Mouse (Mus musculus) neural tube, embryonic 14.5 days (tissue): ENCODE measurements at regions not wholly inside any gene's neighbourhood (a gene's known extent, or its start where the extent isn't known, plus 50 kb on each side); places are given as distances from the start of the nearest gene placed in this dataset.

ENCODE experiments used
- ATAC-seq: fragments of 200-750 bp; cut with Nextera tagmentation; 2 replicates; pipeline ENCODE4 v1.8.0; 2017; ENCODE audit warnings: low read depth, mild to moderate bottlenecking, moderate TSS enrichment, moderate library complexity
- H3K27ac ChIP-seq: fragments of 300-500 bp; sonication (generic); 2 replicates; pipeline ENCODE4 v1.5.1; 2014; ENCODE audit warnings: low read depth, mild to moderate bottlenecking, control low read depth, low read length, moderate library complexity, mixed read lengths
- H3K27me3 ChIP-seq: fragments of 300-500 bp; sonication (generic); 2 replicates; pipeline ENCODE4 v1.6.1; 2014; ENCODE audit warnings: low read length; ENCODE audit not compliant: control insufficient read depth, insufficient read depth
- H3K36me3 ChIP-seq: fragments of 300-500 bp; sonication (generic); 2 replicates; pipeline ENCODE4 v1.6.1; 2014; ENCODE audit warnings: low read length, mixed read lengths; ENCODE audit not compliant: control insufficient read depth, insufficient read depth
- H3K4me1 ChIP-seq: fragments of 300-500 bp; sonication (generic); 2 replicates; pipeline ENCODE4 v1.6.1; 2014; ENCODE audit warnings: low read length; ENCODE audit not compliant: control insufficient read depth, insufficient read depth
- H3K4me2 ChIP-seq: fragments of 300-500 bp; sonication (generic); 2 replicates; pipeline ENCODE4 v1.6.1; 2014; ENCODE audit warnings: mild to moderate bottlenecking, low read depth, low read length, control low read depth
- H3K4me3 ChIP-seq: fragments of 300-500 bp; sonication (generic); 2 replicates; pipeline ENCODE4 v1.5.1; 2014; ENCODE audit warnings: low read depth, low read length, control low read depth, mixed read lengths
- H3K9ac ChIP-seq: fragments of 300-500 bp; sonication (generic); replicated peaks from 2 replicates; pipeline ENCODE4 v1.6.1; 2014; ENCODE audit warnings: low read depth, mild to moderate bottlenecking, control low read depth, low read length, mixed read lengths
- H3K9me3 ChIP-seq: fragments of 300-500 bp; sonication (generic); 2 replicates; pipeline ENCODE4 v1.6.1; 2016; ENCODE audit warnings: low read length; ENCODE audit not compliant: control insufficient read depth
- WGBS: fragments of 180-500 bp; shearing (Covaris S2); extraction: QIAGEN DNeasy Blood & Tissue Kit; methylation state at CpG from one replicate; pipeline ENCODE4 v1.1.7; 2014; 5-methylcytosine and 5-hydroxymethylcytosine counted together

DNA sequence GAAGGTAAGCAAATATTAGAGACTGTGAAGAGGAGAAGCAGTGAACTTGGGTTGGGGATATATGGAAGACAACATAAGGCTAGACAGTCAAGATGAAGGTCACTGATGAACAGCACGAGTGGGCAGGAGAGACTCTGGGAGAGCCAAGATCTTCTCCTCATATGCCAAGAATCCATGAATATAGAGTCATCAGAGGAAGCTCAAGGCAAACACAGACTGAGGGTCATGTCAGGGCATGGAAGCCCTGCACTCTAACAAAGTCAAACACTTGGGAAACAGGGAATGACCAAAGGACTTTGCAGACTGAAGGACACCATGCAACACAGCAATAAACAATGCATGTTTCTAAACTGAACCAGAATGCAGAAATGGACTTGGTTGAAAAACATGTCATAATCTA lies 351.4 kb downstream of the Hs3st3b1 start:
- Histone ChIP-seq H3K4me2 (no peak overlapping the region), H3K4me3 (no peak overlapping the region), H3K9ac (no peak overlapping the region), H3K27ac (no peak overlapping the region), H3K27me3 (no peaks in the 10 kb centered on the region), H3K9me3 (no peaks in the 10 kb centered on the region), H3K36me3 (no peaks in the 10 kb centered on the region), H3K4me1 (no peaks in the 10 kb centered on the region)
- ATAC-seq, result no peak
- WGBS, result 80% methylated on average over 1 of the region's 1 CpGs

DNA sequence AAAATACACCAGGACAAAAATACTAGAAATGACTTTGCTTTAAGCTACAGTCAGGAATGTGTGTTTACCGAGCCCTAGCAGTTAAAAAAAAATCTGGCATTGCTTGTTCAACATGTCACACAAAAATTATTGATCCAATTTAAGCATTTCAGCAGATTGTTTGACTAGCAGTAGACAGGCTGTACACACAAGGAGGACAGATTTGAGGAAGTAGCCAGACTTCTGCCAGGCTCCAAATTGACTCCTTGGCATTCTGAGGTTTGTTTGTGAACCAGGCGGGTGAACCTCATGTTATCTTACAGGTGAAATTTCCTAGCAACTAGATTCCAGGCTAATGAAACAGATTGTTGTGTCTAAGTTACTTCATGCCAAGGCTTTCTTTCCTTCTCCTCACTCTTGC lies 348.8 kb downstream of the Hs3st3b1 start:
- no peak overlapping the region for H3K9ac ChIP-seq
- no peaks in the 10 kb centered on the region for H3K36me3 ChIP-seq
- H3K4me2 ChIP-seq, result no peak overlapping the region
- ATAC-seq, result no peak
- no peak overlapping the region for H3K4me3 ChIP-seq
- no peaks in the 10 kb centered on the region for H3K9me3 ChIP-seq
- WGBS, result 88% methylated on average over 2 of the region's 2 CpGs
- no peaks in the 10 kb centered on the region for H3K27me3 ChIP-seq
- no peaks in the 10 kb centered on the region for H3K4me1 ChIP-seq
- no peak overlapping the region for H3K27ac ChIP-seq

DNA sequence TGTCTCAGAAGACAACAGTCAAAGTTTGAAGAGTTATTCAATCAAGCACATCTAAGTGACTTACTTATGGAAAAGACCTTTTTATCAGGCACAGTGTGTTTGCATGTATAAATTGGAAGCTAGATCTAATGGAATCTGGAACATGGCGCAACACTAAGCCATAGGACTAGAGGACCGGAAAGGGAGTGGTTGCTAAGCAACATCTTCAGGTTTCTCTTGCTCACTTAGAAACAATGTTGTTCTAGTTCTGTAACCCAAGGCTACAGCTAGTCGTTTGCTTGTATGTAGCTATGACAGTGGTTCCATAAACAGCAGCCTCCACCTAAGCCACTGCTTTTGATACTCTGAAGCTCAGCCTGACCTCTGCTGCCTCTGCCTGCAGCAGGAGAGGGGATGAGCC lies 338.8 kb downstream of the Hs3st3b1 start:
- Histone ChIP-seq H3K4me2 (no peak overlapping the region), H3K27ac (no peak overlapping the region), H3K4me1 (no peaks in the 10 kb centered on the region), H3K9ac (no peak overlapping the region), H3K36me3 (no peaks in the 10 kb centered on the region), H3K4me3 (no peak overlapping the region), H3K9me3 (no peaks in the 10 kb centered on the region), H3K27me3 (no peaks in the 10 kb centered on the region)
- no peak for ATAC-seq
- 80% methylated on average over 3 of the region's 3 CpGs for WGBS

DNA sequence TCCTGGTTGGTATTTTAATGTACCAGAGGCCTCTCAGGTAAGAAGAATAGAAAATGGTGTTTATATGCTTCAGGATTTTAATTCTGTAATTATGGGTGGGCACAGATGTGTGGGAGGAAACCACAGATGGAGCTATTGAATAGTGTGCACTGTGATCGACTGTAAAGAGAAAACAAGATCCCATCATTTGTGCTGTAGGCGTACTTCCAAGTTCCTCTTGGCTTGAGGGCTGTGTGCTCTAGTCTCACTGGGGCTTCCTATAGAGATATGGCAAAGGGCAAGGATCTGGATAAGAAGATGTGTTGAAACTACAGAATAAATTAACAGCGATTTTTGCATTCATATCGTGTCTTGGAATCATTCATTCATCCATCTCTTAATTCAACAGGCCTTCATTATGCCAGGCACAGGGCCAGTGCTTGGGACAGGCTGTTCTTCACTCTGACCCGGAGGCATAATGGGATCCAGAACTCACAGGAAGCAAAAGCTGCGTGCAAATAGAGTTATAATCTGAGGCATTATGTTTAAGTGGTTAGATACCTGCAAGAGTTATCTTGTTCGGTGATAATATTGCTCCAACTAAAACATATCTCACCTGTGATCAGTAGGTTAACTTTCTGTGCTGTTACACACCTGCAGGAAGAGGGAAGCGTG lies 336.7 kb downstream of the Hs3st3b1 start:
- ATAC-seq, result no peak
- WGBS, result 81% methylated on average over 8 of the region's 8 CpGs

DNA sequence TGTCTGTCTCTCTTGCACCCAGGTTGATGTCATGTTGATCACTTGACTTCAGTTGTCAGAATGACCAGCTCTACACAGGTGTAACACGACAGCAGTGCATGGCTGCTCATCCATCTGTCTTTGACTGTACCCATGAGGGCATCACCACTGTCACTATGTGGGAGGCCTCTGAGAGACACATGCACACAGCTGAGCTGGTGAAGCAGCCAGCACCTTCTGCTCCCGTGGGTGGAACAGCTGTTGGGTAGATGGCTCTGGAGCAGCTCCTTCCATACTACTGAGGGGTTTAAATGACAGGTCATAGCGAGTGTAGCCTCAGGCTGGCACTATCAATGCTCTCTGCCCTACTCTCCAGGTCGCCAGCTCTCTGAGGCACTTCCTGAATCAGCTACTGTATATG lies 301.9 kb downstream of the Hs3st3b1 start:
- H3K4me2 ChIP-seq, result no peak overlapping the region
- ATAC-seq, result no peak
- H3K9me3 ChIP-seq, result no peaks in the 10 kb centered on the region
- H3K36me3 ChIP-seq, result no peaks in the 10 kb centered on the region
- no peak overlapping the region for H3K4me3 ChIP-seq
- WGBS, result 87% methylated on average over 4 of the region's 4 CpGs
- H3K4me1 ChIP-seq, result no peaks in the 10 kb centered on the region
- H3K27ac ChIP-seq, result no peak overlapping the region
- no peaks in the 10 kb centered on the region for H3K27me3 ChIP-seq
- no peak overlapping the region for H3K9ac ChIP-seq

More for the DNA sequence above, 336.7 kb downstream of the Hs3st3b1 start:
- Histone ChIP-seq H3K9ac (no peak overlapping the region), H3K4me3 (no peak overlapping the region), H3K27ac (no peak overlapping the region), H3K27me3 (no peaks in the 10 kb centered on the region), H3K9me3 (no peaks in the 10 kb centered on the region), H3K4me2 (no peak overlapping the region), H3K4me1 (no peaks in the 10 kb centered on the region), H3K36me3 (no peaks in the 10 kb centered on the region)

DNA sequence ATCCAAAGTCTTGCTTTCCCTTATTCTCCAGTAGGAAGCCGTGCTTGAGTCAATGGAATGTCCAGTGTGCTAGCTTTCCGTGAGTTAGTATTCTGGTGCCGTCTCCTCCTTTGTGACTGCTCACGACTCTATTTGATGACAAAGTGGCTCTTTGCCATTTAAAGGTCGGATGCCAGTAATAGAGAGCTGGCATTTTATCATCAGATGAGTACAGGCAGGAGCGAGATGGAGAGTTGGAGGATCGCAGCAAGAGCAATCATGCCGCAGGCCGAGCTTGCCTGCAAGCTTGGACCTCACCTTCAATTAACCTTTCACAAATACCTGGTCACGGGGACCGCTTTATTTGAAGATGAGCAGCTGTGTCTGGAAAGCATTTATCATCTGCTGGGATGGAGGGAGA lies 291.8 kb downstream of the Hs3st3b1 start:
- Histone ChIP-seq H3K36me3 (no peaks in the 10 kb centered on the region), H3K4me2 (no peak overlapping the region), H3K4me3 (no peak overlapping the region), H3K27me3 (no peaks in the 10 kb centered on the region), H3K9ac (no peak overlapping the region), H3K9me3 (no peaks in the 10 kb centered on the region), H3K4me1 (no peaks in the 10 kb centered on the region), H3K27ac (no peak overlapping the region; the same call in 1 of the 2 replicates)
- ATAC-seq, result no peak
- WGBS, result 57% methylated on average over 11 of the region's 11 CpGs

DNA sequence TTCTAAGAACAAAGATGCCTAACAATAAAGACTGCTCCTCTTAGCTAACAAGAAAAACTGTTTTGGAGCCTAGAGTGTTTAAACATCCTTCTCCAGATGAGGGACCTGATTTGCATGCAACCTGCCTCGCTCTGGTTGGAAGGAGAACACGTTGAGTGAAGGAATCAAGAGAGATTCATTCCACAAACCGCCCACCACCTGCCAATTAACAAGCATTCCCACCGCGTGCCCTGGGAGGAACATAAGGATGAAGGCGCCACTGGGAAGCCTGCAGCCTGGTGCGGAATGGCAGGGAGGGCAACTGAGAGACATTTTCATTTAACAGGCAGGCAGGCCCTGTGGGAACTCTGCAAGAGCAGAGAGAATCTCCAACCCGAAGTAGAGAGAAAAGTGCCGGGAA lies 265.0 kb downstream of the Hs3st3b1 start:
- Histone ChIP-seq H3K4me2 (no peak overlapping the region), H3K27me3 (no peaks in the 10 kb centered on the region), H3K36me3 (no peaks in the 10 kb centered on the region), H3K27ac (no peak overlapping the region), H3K9ac (no peak overlapping the region), H3K9me3 (no peaks in the 10 kb centered on the region), H3K4me3 (no peak overlapping the region), H3K4me1 (no peaks in the 10 kb centered on the region)
- no peak for ATAC-seq
- WGBS, result 60% methylated on average over 9 of the region's 9 CpGs

DNA sequence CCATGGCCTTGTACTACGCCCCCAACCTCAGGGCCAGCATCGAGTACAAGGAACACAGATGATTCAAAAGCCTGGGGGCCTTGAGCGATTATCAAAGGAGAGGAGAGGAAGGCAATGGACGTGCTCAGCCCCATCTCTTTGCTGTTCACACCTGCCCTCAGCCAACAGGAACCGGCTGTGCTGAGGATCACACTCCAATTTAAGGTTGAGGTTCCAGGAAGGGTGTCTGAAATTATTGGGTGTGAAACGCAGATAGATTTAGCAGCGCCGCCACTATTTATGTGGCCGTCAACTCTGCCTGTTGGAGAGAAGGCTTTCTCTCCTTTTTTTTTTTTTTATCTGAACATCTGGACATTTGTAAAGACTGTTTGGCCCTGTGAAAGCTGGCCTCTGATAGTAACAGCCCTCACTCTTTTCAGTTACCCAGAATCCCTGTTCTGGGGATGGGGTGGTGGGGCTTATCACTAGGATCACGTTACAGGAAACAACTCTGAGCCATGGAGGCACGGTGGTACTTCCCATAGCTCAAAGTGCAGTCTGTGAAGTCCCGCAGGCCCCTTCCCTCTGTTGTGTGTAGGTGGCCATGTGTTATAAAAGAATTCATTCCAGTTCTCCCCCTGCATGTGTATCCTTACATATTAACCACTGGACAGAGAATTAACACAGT lies 256.7 kb downstream of the Hs3st3b1 start:
- no peak overlapping the region for H3K4me2 ChIP-seq
- H3K27me3 ChIP-seq, result no peaks in the 10 kb centered on the region
- WGBS, result 57% methylated on average over 12 of the region's 12 CpGs
- ATAC-seq, result no peak
- no peaks in the 10 kb centered on the region for H3K9me3 ChIP-seq
- no peak overlapping the region for H3K27ac ChIP-seq
- H3K36me3 ChIP-seq, result no peaks in the 10 kb centered on the region
- H3K4me3 ChIP-seq, result no peak overlapping the region
- no peak overlapping the region for H3K9ac ChIP-seq
- H3K4me1 ChIP-seq, result no peaks in the 10 kb centered on the region

DNA sequence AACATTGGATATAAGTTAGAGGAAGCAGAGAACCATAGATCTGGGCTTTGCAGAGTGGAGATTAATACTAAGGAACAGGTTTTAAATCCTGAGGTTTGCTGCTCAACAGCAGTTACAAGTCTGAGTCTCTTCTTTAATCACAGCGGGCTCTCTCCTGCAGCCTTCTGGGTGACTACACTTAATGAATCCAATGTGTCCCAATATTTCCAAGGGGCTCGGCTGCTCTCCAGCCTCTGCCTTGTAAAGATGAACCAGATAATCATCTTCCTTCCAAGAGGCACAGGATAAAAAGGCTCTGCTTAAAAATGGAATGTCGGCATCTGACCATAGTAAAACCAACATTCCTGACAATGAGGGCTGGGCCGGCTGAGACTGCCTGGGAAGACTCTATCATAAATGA lies 251.6 kb downstream of the Hs3st3b1 start:
- no peaks in the 10 kb centered on the region for H3K9me3 ChIP-seq
- H3K27ac ChIP-seq, result no peak overlapping the region
- no peak overlapping the region for H3K4me3 ChIP-seq
- H3K27me3 ChIP-seq, result no peaks in the 10 kb centered on the region
- no peak for ATAC-seq
- H3K36me3 ChIP-seq, result no peaks in the 10 kb centered on the region
- H3K4me1 ChIP-seq, result no peaks in the 10 kb centered on the region
- H3K9ac ChIP-seq, result no peak overlapping the region
- 71% methylated on average over 4 of the region's 4 CpGs for WGBS
- no peak overlapping the region for H3K4me2 ChIP-seq
